Mouse (Mus musculus) cerebellum, postnatal 4 days (tissue): Measurements from ENCODE around the gene Kcnj1.

Source experiments
- DNase-seq, 2 experiments: peaks; one replicate each; pipeline ENCODE4 v3.0.0; 2022; ENCODE audit warnings: low spot score in 2 of 2, mixed read lengths in 1 of 2

Gene Kcnj1

GRCm38 (mm10) chr9:32372202-32372601 lies at the start of gene Kcnj1:
Gene Kcnj1 (plus strand): TSS chr9:32372493.
- no peak for DNase-seq

GRCm38 (mm10) chr9:32323610-32324009 lies 48.7 kb upstream of the Kcnj1 start:
- no peak for DNase-seq

GRCm38 (mm10) chr9:32328777-32329176 lies 43.5 kb upstream of the Kcnj1 start:
- no peak for DNase-seq

- DNase-seq: no peak
Observed at GRCm38 (mm10) chr9:32331162-32331561, 41.1 kb upstream of the Kcnj1 start.

GRCm38 (mm10) chr9:32335389-32336150 lies 36.7 kb upstream of the Kcnj1 start:
- no peak for DNase-seq

GRCm38 (mm10) chr9:32340831-32341230 lies 31.5 kb upstream of the Kcnj1 start:
- no peak for DNase-seq

- no peak for DNase-seq
Observed at GRCm38 (mm10) chr9:32342929-32343328, 29.4 kb upstream of the Kcnj1 start.

GRCm38 (mm10) chr9:32344051-32344450 lies 28.2 kb upstream of the Kcnj1 start, which contains the start of gene Kcnj5:
Gene Kcnj5 (minus strand): TSS chr9:32344350.
- no peak for DNase-seq

- no peak for DNase-seq
Observed at GRCm38 (mm10) chr9:32344489-32344888, 27.8 kb upstream of the Kcnj1 start.

GRCm38 (mm10) chr9:32348096-32348495 lies 24.2 kb upstream of the Kcnj1 start:
- DNase-seq: no peak

GRCm38 (mm10) chr9:32349344-32349743 lies 22.9 kb upstream of the Kcnj1 start:
- DNase-seq: no peak

GRCm38 (mm10) chr9:32350332-32350731 lies 22.0 kb upstream of the Kcnj1 start:
- peak; percentile 52 to 77 for DNase-seq

- no peak for DNase-seq
Observed at GRCm38 (mm10) chr9:32360770-32361169, 11.5 kb upstream of the Kcnj1 start.

- no peak for DNase-seq
Observed at GRCm38 (mm10) chr9:32368812-32369211, 3.5 kb upstream of the Kcnj1 start.

- no peak for DNase-seq
Observed at GRCm38 (mm10) chr9:32369388-32369787, 2.9 kb upstream of the Kcnj1 start.

- no peak for DNase-seq
Observed at GRCm38 (mm10) chr9:32373656-32374055, 1.4 kb downstream of the Kcnj1 start.

GRCm38 (mm10) chr9:32376031-32376430 lies 3.7 kb downstream of the Kcnj1 start:
- no peak for DNase-seq

- no peak for DNase-seq
Observed at GRCm38 (mm10) chr9:32376863-32377590, 4.7 kb downstream of the Kcnj1 start.

- no peak for DNase-seq
Observed at GRCm38 (mm10) chr9:32384906-32385305, 12.6 kb downstream of the Kcnj1 start.

- no peak for DNase-seq
Observed at GRCm38 (mm10) chr9:32388120-32388519, 15.8 kb downstream of the Kcnj1 start.

GRCm38 (mm10) chr9:32391092-32391491 lies 18.8 kb downstream of the Kcnj1 start:
- no peak for DNase-seq

GRCm38 (mm10) chr9:32391701-32392100 lies 19.4 kb downstream of the Kcnj1 start:
- no peak for DNase-seq

- no peak for DNase-seq
Observed at GRCm38 (mm10) chr9:32392716-32393115, 20.4 kb downstream of the Kcnj1 start.
